Mouse (Mus musculus) erythroblast, adult 5-6 weeks (primary cell): Measurements from ENCODE around the gene Nme7. TPM values are rescaled to one million over a fixed set of nuclear protein-coding genes. Genes with fewer than 3 reads are reported as not detected.

Experiments used
- ATAC-seq: replicated peaks from 2 replicates; pipeline ENCODE4 v1.8.0; 2016; ENCODE audit warnings: moderate number of reproducible peaks, mild to moderate bottlenecking, moderate TSS enrichment, inconsistent platforms; ENCODE audit not compliant: poor library complexity, low FRiP score, severe bottlenecking
- total RNA-seq, 2 experiments: library from RNA; stranded (forward) in 1 of 2; stranded (reverse) in 1 of 2; fragments of 150-400 nt in 1 of 2; fragments of 200-764, 138-1000 nt in 1 of 2; gene quantifications; 2 replicates each; pipeline versions ENCODE4 v1.2.3 to v1.2.4; 2015 to 2017; ENCODE audit warnings: low replicate concordance in 2 of 2

Nme7 gene
- total RNA-seq, 2 experiments from 2014 or later, result 14.9 to 22.5 TPM

DNA sequence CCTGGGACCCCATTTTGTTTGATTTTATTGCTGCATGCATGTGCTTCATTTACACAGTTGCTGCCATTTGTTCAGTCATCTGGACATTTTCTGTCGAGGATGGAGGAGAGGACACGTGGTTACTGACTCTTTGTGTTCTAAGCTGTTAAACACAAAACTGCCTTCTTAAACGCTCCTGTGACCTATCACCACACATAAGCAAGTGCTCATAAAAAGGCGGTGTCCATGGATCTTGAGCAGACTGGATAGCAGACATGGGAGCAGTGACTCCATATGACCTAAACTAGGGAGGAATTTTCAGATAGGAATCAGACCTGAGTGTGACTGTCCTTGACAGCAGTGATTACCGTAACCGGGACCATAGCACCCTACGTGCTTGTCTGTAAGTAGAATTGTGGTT lies 70.1 kb downstream of the Nme7 start:
- ATAC-seq, result no peak

DNA sequence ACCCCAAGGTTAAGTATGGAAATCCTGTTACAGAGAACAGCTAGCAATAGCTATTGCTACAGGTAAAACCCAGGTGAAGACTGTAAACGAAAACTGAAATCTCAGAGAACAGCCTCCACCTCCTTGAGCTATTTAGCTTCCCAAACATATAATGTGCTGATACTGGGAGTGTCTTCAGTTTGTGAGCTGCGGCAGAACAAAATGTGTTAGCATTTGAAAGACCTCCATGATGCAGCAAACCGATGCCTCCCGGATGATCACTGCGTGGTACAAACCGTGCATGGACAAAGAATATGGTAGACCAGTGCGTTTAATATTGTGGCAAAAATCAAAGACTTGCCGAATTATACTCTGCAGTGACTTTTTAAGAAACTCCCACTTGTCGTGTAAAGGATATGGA lies 71.7 kb downstream of the Nme7 start:
- no peak for ATAC-seq

- ATAC-seq, result no peak
Observed at GRCm38 (mm10) chr1:164376761-164377487, 73.0 kb downstream of the Nme7 start.

DNA sequence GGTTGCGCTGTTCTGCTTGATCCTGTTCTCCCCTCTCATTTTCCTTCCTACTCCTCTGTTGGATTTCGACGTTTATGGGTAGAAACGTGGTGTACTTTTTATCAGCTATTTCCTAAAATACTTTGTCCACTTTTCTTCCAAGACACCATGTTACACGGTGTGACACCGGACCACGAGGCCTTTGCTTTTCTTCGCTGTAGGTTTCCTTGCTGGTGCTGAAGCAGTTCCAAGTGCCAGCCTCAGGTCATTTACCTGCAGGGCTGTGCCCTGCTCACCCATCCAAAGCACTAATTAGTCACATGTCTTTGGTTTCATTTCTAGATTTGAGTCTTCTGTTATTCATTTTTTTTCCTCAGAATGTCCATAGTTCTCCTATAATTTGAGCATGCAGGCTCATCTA lies 79.7 kb downstream of the Nme7 start:
- ATAC-seq, result no peak

DNA sequence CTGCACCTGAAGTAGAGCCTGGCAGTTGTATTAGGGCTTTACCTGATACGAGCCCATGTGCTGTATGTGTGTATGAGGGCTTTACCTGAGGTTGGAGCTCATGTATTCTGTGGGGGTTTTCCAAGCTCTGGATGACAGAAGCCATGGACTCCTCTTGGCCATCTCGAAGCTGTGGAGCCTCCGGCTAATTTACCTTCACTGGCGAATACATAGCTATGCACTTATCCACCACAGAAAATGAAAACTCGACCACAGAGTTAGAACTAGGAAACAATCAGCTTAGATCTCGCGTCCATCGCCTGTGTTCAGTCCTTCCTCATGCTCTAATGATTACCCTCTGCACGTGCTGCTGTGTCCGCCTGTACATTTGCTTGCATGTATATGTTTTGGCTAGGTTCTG lies 80.4 kb downstream of the Nme7 start:
- ATAC-seq, result no peak

- no peak for ATAC-seq
Observed at GRCm38 (mm10) chr1:164384972-164385371, 81.1 kb downstream of the Nme7 start.

DNA sequence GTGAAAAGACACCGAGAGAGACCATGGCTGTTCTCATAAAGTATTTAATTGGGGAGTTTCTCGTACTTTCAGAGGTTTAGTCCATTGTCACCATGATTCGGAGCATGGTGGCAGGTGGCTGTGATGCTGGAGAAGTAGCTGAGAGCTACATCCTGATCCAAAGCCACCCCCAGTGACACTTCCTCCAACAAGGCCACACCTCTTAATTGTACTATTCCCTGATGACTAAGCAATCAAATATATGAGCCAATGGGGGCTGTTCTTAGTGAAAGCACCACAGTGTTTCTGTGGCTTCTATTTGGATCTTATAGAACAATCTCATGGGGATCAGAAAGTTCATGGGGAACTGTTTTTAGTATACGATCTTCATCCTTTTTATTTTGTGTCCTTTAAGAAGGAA lies 85.8 kb downstream of the Nme7 start:
- ATAC-seq, result no peak

DNA sequence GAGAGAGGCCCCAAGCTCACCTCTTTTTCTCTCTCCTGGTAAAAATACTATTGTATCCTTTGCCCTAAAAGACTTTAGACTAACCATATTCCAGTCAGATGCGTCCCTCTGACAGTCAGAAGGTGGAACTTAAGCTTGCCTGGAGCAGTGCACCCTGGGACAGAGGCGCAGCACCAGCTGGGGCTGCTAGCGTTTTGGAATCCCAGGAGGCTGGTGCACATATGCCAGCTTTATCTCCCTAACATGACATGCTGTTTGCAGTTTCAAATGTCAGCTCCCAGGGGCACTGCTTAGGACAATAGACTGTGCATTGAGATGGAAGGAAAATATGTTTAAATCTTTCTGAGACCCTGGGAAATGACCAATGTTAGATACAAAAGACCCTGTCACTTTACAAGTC lies 88.3 kb downstream of the Nme7 start:
- no peak for ATAC-seq

DNA sequence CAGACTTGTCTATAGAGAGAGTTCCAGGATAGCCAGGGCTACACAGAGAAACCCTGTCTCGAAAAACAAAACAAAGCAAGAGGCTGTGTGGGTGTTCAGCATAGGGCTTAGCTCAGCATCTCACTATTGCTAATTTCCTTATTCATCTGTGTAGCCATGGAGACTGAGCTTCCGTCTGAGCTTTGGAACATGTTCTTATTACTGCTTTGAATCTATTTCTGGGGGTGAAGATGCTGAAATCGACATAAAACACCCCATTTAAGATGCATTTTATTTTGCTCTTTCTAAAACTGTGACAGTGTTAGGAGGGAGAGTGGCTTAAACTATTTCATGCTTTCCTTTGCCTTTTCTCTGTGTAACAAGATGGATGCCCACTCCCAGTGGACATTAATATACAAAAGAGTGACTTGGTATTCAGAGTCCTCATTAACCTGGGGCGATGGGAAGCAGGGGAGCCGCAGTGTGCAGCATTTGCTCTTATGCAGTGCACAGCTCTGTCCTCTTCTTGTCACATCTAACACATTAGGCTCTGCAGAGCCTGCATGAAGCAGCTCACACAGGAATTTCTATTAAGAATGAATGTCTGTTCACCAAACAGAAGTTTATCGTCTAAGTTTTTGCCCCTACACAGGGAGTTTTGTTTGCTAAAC lies 91.3 kb downstream of the Nme7 start:
- no peak for ATAC-seq

DNA sequence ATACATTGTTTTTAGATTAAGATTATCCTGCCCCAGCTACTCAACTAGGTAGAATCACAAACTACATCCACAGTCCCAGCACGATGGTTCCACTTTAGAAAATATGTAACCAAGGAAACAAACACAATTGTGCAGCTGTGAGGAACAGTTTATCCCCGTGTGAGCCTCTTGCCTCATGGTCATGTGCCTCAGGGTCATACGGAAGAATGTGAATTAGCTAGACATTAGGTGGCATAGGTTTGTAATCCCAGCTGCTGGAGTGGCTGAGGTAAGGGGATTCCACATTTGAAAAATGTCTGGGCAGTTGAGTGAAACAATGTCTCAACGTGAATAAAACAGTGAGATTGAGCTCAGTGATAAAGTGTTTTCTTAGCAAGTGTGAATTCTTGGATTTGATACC lies 93.8 kb downstream of the Nme7 start:
- ATAC-seq, result no peak

GRCm38 (mm10) chr1:164399578-164399977 lies 95.7 kb downstream of the Nme7 start:
- ATAC-seq, result no peak

DNA sequence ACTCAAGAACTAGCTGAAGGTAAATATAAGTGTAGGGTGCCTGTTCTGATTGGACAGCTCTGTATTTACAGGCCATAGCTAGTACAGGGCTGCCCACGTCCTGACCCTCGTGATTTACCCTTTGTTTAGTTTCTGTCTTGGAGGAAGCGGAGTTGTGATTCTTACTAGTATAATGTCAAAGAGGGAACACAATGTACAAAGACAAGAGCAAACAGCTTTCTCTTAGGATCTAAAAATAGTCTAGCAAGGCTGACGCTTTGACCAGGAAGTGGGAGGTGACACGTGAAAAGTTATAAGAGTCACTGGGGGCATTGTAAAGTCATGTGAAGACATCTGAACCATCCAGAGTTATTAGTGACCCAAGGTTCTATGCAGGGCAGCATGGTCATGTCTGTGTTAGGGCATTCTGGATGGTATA lies 101.5 kb downstream of the Nme7 start:
- no peak for ATAC-seq

- no peak for ATAC-seq
Observed at GRCm38 (mm10) chr1:164406506-164406905, 102.6 kb downstream of the Nme7 start.

- no peak for ATAC-seq
Observed at GRCm38 (mm10) chr1:164408655-164409054, 104.7 kb downstream of the Nme7 start.

- ATAC-seq, result no peak
Observed at GRCm38 (mm10) chr1:164411306-164411705, 107.4 kb downstream of the Nme7 start.

DNA sequence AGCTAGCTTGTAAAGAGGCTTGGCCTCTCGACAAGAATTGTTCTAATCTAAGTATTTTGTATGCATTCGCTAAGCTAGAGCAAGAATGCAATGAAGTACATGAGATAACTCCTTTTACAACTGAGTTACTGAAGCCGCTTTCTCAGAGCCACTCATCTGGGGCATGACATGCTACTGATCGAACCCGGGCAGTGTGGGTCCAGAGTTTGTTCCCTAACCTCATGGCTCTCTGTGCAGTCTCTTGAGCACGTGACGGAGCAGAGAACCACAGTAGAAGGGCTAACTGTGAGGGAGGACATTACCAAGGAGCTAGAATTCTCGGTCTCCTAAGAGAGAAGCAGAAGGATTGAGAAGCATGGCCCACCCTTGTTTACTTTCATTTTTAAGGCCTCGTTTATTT lies 109.0 kb downstream of the Nme7 start:
- ATAC-seq, result no peak

DNA sequence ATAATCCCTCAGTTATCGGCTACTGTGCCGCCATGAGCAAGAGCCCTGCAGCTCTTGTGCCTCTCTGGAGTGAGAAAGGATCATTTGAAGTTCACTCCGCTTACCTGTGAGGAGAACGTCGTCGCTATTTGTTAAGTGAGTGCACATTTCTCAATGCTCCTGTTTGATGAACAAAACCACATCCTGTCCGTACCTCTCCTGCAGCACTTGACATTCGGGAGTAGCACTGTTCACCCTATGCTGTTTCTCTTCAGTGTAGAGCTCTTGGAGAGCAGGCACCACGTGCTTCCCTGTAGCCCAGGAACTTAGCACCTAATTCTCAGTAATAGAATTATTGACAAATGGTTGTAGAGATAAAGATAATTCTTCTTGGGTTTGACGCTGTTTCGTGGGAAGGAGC lies 109.7 kb downstream of the Nme7 start:
- no peak for ATAC-seq

DNA sequence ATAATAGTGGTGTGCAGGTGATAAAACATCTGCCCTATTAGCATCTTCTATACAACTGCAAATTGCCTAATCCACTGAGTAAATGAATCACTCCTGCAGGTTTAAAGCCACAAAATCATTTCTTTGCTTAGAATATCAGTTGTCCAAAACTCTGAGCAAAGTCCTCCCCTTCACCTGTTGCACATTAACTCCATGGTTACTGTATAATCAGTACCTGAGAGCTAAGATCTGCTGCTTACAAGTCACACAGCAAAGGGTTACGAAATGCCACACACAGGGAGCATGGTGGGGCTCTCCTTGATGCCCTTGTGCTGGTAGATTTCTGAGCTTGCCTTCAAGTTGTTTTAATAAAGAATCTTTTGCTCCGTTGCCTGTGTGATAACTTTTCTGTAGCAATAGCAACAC lies 111.4 kb downstream of the Nme7 start:
- no peak for ATAC-seq

DNA sequence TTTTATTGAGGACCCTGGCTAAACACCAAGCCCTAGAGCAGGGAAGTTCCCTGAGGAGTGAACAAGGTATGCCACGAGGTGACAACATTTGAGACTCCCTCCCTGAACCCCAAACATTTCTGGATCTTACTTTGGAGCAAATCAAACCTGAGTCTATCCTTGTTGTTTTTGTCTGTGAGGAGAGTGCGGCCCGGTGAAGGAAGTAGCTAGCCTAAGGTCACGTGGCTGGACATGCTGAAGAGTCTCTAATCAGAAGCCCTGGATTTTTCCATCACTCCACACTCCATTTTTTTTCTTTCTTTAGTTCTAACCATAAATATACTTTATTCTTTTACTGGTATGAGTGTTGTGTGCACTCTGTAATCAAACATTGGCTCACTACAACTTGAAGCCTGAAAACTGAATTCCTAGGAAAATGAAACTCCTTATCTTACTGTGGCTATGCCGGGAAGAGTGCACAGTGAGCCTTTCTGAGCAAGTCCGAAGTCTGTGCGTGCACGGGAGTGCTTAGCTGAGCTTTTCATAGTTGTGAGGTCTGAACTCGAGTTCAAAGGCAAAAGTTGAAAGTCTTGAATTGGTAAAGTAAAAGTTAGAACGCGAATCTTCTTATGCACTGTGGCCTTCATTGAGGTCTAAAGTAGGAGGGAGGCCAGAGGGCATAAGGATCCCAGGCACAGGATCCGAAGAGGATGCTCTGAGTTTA lies 112.9 kb downstream of the Nme7 start:
- no peak for ATAC-seq

DNA sequence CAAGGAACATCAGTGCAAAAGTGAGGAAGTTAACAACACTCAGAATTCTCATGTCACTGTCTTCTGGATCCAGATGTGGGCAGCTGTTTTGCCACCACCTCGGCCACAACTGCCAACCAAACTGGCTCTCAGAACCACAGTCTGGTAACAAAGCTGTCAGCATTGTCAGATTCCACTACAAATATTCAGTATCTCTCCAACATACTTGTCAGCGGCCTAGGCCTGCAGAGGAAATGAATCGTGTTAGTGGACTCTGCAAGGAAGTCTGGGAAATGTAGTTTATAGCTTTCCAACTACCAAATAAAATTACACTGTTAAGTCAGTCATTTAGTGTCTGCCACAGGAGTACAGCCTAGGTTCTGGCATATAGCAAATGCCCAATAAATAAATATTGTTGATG lies 113.7 kb downstream of the Nme7 start:
- no peak for ATAC-seq

DNA sequence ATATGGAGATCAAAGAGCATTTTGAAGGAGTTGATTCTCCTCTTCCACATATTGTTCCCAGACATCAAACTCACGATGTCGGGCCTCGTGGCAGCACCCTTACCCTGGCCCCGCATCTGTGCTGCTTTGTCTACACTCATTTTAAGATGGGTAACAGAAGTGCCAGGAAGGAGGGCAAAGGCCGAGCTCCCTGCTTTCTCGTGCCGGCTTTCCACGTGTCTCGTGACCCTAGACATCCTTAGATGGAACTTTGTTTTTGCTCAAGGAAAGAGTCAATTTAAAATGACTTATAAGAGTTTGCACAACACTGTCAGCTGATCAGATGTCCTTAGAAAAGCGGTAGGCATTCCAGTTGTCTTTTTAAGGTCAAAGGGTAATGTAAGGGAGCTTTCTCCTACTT lies 114.4 kb downstream of the Nme7 start:
- ATAC-seq, result no peak
